Mouse (Mus musculus) ES-E14 (cell line): Measurements from ENCODE around the gene Tbccd1. TPM values are rescaled to one million over a fixed set of nuclear protein-coding genes. Genes with fewer than 3 reads are reported as not detected.

Experiments used
- DNase-seq: peaks from one replicate; pipeline ENCODE4 v3.0.0-alpha.2; 2013; ENCODE audit warnings: low read depth, low spot score
- H3K27ac ChIP-seq: 2 replicates; pipeline ENCODE4 v1.5.1; 2012; ENCODE audit warnings: low read depth, mild to moderate bottlenecking, low read length, moderate library complexity, mixed read lengths; ENCODE audit not compliant: poor library complexity, insufficient read depth, severe bottlenecking
- H3K36me3 ChIP-seq: 2 replicates; pipeline ENCODE4 v1.6.1; 2012; ENCODE audit warnings: mild to moderate bottlenecking, low read length, moderate library complexity, mixed read lengths; ENCODE audit not compliant: control insufficient read depth, poor library complexity, insufficient read depth, severe bottlenecking
- H3K4me1 ChIP-seq, 2 experiments: fragments of 150-350 bp in 1 of 2; sonication (generic) in 1 of 2; 2 replicates each; pipeline ENCODE4 v1.6.1; 2012; ENCODE audit warnings: low read length in 2 of 2, mild to moderate bottlenecking in 1 of 2, mixed read lengths in 1 of 2; ENCODE audit not compliant: control insufficient read depth in 2 of 2, insufficient read depth in 2 of 2, poor library complexity in 1 of 2
- H3K4me3 ChIP-seq, 2 experiments: fragments of 150-350 bp in 1 of 2; sonication (generic) in 1 of 2; 2 replicates each; pipeline ENCODE4 v1.5.1; 2012; ENCODE audit warnings: low read length in 2 of 2, low read depth in 1 of 2, mild to moderate bottlenecking in 1 of 2, mixed read lengths in 1 of 2; ENCODE audit not compliant: insufficient read depth in 1 of 2, poor library complexity in 1 of 2, severe bottlenecking in 1 of 2
- H3K9ac ChIP-seq: 2 replicates; pipeline ENCODE4 v1.6.1; 2012; ENCODE audit warnings: low read depth, mild to moderate bottlenecking, low read length, mixed read lengths; ENCODE audit not compliant: poor library complexity, insufficient read depth, severe bottlenecking
- H3K9me3 ChIP-seq: fragments of 150-350 bp; sonication (generic); 2 replicates; pipeline ENCODE4 v1.6.1; 2012; ENCODE audit warnings: low read depth, mild to moderate bottlenecking, low read length; ENCODE audit not compliant: control insufficient read depth, insufficient read depth
- CHD2 ChIP-seq: IDR thresholded peaks from 2 replicates; pipeline ENCODE4 v1.6.1; 2014; ENCODE audit warnings: mild to moderate bottlenecking, low read depth, low read length, inconsistent platforms
- HCFC1 ChIP-seq: IDR thresholded peaks from 2 replicates; pipeline ENCODE4 v1.6.1; 2012; ENCODE audit warnings: low read length, inconsistent platforms, borderline replicate concordance; ENCODE audit not compliant: insufficient read depth
- MAFK ChIP-seq: IDR thresholded peaks from 2 replicates; pipeline ENCODE4 v1.6.1; 2014; ENCODE audit warnings: mild to moderate bottlenecking, low read depth, low read length, inconsistent platforms; ENCODE audit not compliant: insufficient read depth
- ZC3H11A ChIP-seq: IDR thresholded peaks from 2 replicates; pipeline ENCODE4 v1.6.1; 2012; ENCODE audit warnings: low read depth, mild to moderate bottlenecking, inconsistent platforms, low read length, borderline replicate concordance
- ZNF384 ChIP-seq: IDR thresholded peaks from 2 replicates; pipeline ENCODE4 v1.6.1; 2012; ENCODE audit warnings: low read depth, low read length, inconsistent platforms
- in situ Hi-C, 2 experiments: fragments of 600-800 bp; cut with MboI; formaldehyde crosslinking; loops; one replicate each; pipeline ENCODE4 v1.15.1; 2025; ENCODE audit warnings: low sequenced_read_pairs in 2 of 2, inconsistent platforms in 1 of 2; ENCODE audit not compliant: unreplicated experiment in 2 of 2
- total RNA-seq: library from RNA; depleted of rRNA; stranded (reverse); fragments of 300-350 nt; gene quantifications from 2 replicates; pipeline ENCODE4 v1.2.3, GENCODE M21; 2012

Tbccd1 gene
- total RNA-seq, 1 experiment = 17.5 TPM

DNA sequence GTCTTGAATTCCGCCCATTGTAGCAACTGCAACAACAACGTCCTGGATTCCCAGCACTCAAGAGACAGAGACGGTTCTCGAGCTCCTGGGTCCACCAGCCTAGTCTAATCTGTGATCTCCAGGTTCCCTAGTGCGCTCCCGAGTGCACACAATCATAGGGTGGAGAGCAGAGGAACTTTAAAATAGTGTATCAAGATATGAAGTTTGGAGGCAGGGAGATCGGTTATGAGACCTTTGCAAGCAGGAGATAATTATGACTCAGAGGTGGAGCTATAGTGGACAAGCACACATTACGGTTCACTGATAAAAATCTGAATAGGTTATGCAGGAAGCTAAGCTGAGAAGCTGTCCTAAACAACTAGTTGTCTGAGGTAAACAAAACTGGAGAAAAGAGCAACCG, 696 bp downstream of the Tbccd1 start:
- Histone ChIP-seq H3K9ac (peak overlapping the region; percentile 77; the same call in 1 of the 2 replicates), H3K9me3 (no peaks in the 10 kb centered on the region), H3K36me3 (peaks cover 4% of the 10 kb centered on the region; the same call in 1 of the 2 replicates), H3K4me1 (peaks cover 2 to 3% of the 10 kb centered on the region in 2 experiments; a peak in 2 of 4 replicates), H3K27ac (no peak overlapping the region), H3K4me3 (peak overlapping the region; percentile 75 to 95)
- TF ChIP-seq HCFC1 (no peak), ZNF384 (no peak), ZC3H11A (no peak), CHD2 (no peak), MAFK (no peak)
- in situ Hi-C loops = no loop called here
- no peak for DNase-seq

DNA sequence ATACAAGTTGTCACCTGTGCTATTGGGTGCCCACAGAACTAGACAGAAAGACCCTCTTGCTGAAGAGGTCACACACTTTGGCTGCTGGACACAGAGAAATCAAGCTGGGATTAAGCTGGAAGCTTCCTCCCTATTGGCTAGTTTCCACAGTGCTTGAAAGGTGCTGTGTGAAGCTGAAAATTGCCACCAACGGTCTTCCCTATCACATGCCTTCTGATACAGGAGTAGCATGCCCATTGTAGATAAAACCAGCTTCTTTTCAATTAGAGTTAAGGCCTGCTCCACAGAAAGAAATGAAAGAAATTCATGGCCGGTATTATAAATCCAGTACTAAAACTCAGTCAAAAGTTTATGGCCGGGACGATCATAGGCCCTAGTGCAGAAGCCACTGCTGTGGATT, 4.8 kb downstream of the Tbccd1 start:
- DNase-seq = no peak
- TF ChIP-seq MAFK (no peak), ZNF384 (no peak), CHD2 (no peak), HCFC1 (no peak), ZC3H11A (no peak)
- Histone ChIP-seq H3K9ac (no peak overlapping the region), H3K27ac (no peak overlapping the region), H3K4me1 (0 out of 4 replicates have a peak, but pooled peaks cover 0 to 2% of the 10 kb centered on the region in 2 experiments), H3K4me3 (no peak overlapping the region), H3K36me3 (peaks cover 4% of the 10 kb centered on the region; the same call in 1 of the 2 replicates), H3K9me3 (no peaks in the 10 kb centered on the region)
- in situ Hi-C loops = no loop called here

DNA sequence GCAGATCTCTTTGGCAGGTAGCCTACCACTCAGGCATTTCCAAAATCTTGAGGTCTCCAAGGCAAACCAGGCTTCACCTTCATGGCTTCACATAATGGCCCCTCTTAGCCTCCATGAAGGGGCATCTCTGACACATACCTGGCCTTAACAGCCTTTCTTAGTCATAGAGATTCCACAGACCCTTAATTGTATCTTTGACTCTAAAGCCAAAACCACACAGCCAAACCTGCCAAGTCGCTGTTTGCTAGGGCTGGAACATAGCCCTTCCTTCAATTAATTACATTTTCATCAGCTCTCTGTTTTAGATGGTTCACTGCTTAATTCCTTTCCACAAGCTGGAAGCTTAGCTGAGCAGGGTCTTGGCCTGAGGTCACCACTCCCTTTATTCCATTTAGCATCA, 9.1 kb downstream of the Tbccd1 start:
- Histone ChIP-seq H3K4me3 (no peak overlapping the region), H3K9me3 (no peaks in the 10 kb centered on the region), H3K4me1 (no peaks in the 10 kb centered on the region), H3K36me3 (peaks cover 2% of the 10 kb centered on the region; the same call in 1 of the 2 replicates), H3K9ac (no peak overlapping the region), H3K27ac (no peak overlapping the region)
- TF ChIP-seq HCFC1 (no peak), CHD2 (no peak), MAFK (no peak), ZC3H11A (no peak), ZNF384 (no peak)
- no peak for DNase-seq
- in situ Hi-C loops = no loop called here

DNA sequence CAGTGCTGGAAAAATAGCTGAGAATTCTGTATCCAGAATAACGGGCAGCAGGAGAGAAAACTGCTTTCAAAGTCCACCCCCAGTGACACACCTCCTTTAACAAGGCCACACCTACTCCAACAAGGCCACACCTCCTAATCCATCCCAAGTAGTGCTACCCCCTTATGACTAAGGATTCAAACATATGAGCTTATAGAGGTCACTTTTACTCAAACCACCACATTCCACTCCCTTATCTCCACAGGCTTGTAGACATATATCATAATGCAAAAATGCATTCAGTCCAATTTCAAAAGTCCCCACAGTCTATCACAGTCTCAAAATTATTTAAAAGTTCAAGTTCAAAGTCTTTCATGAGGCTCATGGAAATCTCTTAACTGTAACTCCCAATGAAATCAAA, 9.8 kb downstream of the Tbccd1 start:
- DNase-seq = no peak
- H3K9me3 ChIP-seq = no peaks in the 10 kb centered on the region
- no peaks in the 10 kb centered on the region for H3K4me1 ChIP-seq
- TF ChIP-seq HCFC1 = no peak
- no peak for TF ChIP-seq CHD2
- TF ChIP-seq ZC3H11A = no peak
- no peak overlapping the region for H3K27ac ChIP-seq
- no peak overlapping the region for H3K9ac ChIP-seq
- in situ Hi-C loops = no loop called here
- no peaks in the 10 kb centered on the region for H3K36me3 ChIP-seq
- H3K4me3 ChIP-seq = no peak overlapping the region

DNA sequence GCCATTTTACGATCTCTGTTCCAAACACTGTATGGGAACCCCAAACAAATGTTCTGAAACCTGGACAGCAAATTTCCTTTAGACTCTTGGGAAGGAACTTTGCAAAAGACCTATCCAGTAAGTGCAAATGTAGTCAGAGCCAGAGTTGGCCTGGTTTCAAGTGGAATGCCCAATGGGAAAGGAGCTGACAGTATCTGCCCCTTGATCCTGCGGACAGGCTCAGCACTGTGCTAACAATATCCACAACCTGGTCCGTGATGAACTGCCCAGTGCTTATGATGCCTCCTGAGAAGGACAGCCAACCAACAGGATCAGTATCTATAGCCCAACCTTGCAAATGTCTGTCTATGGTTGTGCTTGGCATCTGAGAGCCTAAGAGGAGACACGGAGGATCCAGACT, 12.0 kb downstream of the Tbccd1 start:
- TF ChIP-seq ZNF384 (no peak), CHD2 (no peak), HCFC1 (no peak), MAFK (no peak), ZC3H11A (no peak)
- no peak overlapping the region for H3K4me3 ChIP-seq
- in situ Hi-C loops = no loop called here
- DNase-seq = no peak
- H3K9ac ChIP-seq = no peak overlapping the region
- no peaks in the 10 kb centered on the region for H3K9me3 ChIP-seq
- H3K27ac ChIP-seq = no peak overlapping the region
- H3K4me1 ChIP-seq = no peaks in the 10 kb centered on the region
- no peaks in the 10 kb centered on the region; the same call in 1 of the 2 replicates for H3K36me3 ChIP-seq
